Mouse (Mus musculus) intestine, embryonic 15.5 days (tissue): Measurements from ENCODE around the gene Arl13b. TPM values are rescaled to one million over a fixed set of nuclear protein-coding genes. Genes with fewer than 3 reads are reported as not detected.

Source experiments
- ATAC-seq: fragments of 200-750 bp; cut with Nextera tagmentation; 2 replicates; pipeline ENCODE4 v1.8.0; 2017; ENCODE audit warnings: moderate TSS enrichment, moderate library complexity
- H3K27ac ChIP-seq: fragments of 300-500 bp; sonication (generic); 2 replicates; pipeline ENCODE4 v1.5.1; 2015; ENCODE audit warnings: mild to moderate bottlenecking, inconsistent platforms
- H3K27me3 ChIP-seq: fragments of 300-500 bp; sonication (generic); replicated peaks from 2 replicates; pipeline ENCODE4 v1.6.1; 2015; ENCODE audit warnings: inconsistent platforms
- H3K36me3 ChIP-seq: fragments of 300-500 bp; sonication (generic); 2 replicates; pipeline ENCODE4 v1.6.1; 2015; ENCODE audit warnings: inconsistent platforms
- H3K4me1 ChIP-seq: fragments of 300-500 bp; sonication (generic); replicated peaks from 2 replicates; pipeline ENCODE4 v1.6.1; 2015; ENCODE audit warnings: inconsistent platforms
- H3K4me2 ChIP-seq: fragments of 300-500 bp; sonication (generic); replicated peaks from 2 replicates; pipeline ENCODE4 v1.6.1; 2015; ENCODE audit warnings: mild to moderate bottlenecking, inconsistent platforms
- H3K4me3 ChIP-seq: fragments of 300-500 bp; sonication (generic); replicated peaks from 2 replicates; pipeline ENCODE4 v1.5.1; 2015; ENCODE audit warnings: inconsistent platforms
- H3K9ac ChIP-seq: fragments of 300-500 bp; sonication (generic); 2 replicates; pipeline ENCODE4 v1.6.1; 2015; ENCODE audit warnings: inconsistent platforms
- H3K9me3 ChIP-seq: fragments of 300-500 bp; sonication (generic); 2 replicates; pipeline ENCODE4 v1.6.1; 2016; ENCODE audit warnings: inconsistent platforms
- WGBS: fragments of 180-500 bp; shearing (Covaris S2); methylation state at CpG from one replicate; pipeline ENCODE4 v1.1.7; 2015; 5-methylcytosine and 5-hydroxymethylcytosine counted together
- polyA plus RNA-seq: library from polyadenylated mRNA; unstranded; fragments of >200 nt; fragmentation: Nextera tagmentation; extraction: Ambion mirVana; gene quantifications from 2 replicates; pipeline ENCODE4 v1.2.1, GENCODE M21; 2015

The Arl13b gene
- polyA plus RNA-seq, result 14.0 and 15.5 TPM in 2 replicates

DNA sequence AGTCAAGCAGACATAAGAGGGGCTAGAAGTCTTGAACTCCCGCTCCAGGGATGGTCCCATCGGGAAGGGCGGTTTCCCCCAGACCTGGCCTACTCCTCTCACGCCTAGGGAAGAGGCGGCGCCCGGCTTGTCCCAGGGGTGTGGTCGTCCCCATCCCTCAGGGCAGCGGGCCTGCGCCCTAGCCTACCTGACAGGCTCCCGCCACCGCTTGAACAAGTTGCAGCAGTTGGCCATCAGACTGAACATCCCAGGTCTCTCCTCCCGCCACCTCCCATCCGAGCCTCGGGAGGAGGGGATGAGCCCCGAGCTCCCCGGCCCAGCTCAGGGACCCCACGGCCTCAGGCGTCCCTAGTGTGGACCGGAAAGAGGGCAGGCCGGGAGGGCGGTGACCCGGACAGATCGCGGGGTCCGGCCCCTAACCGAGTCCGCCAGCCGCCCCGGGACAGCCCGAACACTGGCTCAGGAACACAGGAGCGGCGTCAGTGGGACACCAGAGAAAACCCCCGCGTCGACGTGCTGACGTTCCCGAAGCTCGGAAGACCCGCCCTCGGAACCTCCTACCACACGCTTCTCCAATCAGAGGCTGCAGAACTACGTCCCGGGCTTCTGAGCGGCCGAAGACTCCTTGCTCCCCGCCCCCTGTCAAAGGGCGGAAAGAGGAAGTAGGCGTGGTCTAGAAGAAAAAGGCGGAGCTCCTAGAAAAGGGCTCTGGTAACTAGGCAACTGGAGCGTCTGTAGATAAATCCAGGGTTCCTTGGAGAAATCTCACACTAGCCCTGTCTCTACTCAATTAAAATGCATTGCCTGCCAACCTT, at the start of gene Arl13b:
Gene Arl13b (minus strand): TSS at position 543 of the 815 bp plus-strand sequence.
- Histone ChIP-seq H3K4me3 (peak within 1 kb of the TSS; percentile 87), H3K27ac (peak within 1 kb of the TSS; percentile 62), H3K4me2 (peak within 1 kb of the TSS; percentile 85), H3K4me1 (no peaks in the 10 kb centered on the region), H3K9me3 (no peaks in the 10 kb centered on the region), H3K9ac (peak within 1 kb of the TSS; percentile 74), H3K36me3 (no peaks in the 10 kb centered on the region), H3K27me3 (no peaks in the 10 kb centered on the region)
- ATAC-seq, result peak; percentile 100
- WGBS, result under 1% methylated on average over 52 of the region's 52 CpGs

DNA sequence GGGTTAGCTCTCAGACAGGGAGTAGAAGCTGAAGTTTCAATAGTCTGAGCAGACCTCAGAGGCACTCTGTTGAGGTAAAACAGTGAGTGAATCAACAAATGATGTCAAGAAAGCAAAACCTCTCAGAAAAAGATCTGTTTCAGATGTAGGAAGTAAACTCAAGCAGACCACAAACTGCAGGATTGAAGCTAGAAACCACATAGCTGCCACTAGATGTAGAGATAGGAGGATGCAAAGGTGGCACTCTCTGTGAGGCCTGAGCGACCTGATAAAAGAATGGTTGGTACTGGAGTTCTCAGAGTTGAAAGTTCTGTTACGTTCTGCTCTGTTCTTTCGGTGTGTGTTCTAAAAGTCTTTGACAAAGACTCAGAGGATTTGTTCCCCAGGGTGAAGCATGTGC, 49.0 kb upstream of the Arl13b start:
- WGBS, result 90% methylated on average over 3 of the region's 3 CpGs
- ATAC-seq, result no peak
- H3K27me3 ChIP-seq, result no peaks in the 10 kb centered on the region

DNA sequence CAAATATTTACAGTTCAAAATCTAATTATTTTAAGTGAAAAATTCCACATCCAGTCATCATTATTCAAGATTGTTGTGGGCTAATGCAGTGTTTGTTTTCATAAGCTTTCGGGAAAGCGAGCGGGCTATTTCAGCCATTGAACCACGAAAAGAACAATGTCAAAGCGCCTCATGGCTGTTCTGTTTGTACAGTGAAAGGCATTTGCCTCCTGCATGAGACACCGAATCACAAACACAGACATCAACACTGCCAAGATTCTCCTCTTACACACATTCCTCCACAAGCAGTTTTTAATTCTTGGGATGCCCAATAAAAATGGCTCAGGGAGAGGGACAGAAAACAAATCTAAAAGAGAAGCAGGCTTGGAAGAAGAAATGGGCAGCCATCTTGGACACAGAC, 27.2 kb upstream of the Arl13b start:
- Histone ChIP-seq H3K4me2 (no peak overlapping the region), H3K27ac (no peak overlapping the region), H3K27me3 (no peaks in the 10 kb centered on the region), H3K4me1 (no peaks in the 10 kb centered on the region), H3K36me3 (no peaks in the 10 kb centered on the region), H3K4me3 (no peak overlapping the region), H3K9me3 (no peaks in the 10 kb centered on the region), H3K9ac (no peak overlapping the region)
- ATAC-seq, result no peak
- 68% methylated on average over 6 of the region's 6 CpGs for WGBS

More for the DNA sequence above, 49.0 kb upstream of the Arl13b start:
- Histone ChIP-seq H3K27ac (no peak overlapping the region), H3K36me3 (no peaks in the 10 kb centered on the region), H3K4me3 (no peak overlapping the region), H3K9me3 (no peaks in the 10 kb centered on the region), H3K4me2 (no peak overlapping the region), H3K9ac (no peak overlapping the region), H3K4me1 (no peaks in the 10 kb centered on the region)

DNA sequence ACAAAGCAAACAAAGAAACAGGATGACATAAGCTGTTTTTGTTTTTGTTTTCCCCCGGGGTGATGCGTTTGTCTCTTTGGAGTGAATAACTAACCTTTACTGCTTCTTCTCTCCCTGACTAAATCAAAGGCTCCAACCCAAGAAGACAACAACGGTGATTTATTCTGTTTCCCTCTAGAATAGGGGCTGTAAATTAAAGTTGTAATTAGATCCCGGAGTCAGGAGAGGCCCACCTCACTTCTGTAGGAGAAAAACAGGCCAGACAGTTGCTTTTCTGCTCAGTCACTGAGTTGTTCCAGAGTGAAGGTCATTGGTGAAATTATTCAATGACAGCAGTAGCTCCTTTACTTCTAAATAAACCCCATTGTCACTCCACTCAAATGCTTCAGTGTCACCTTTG, 26.3 kb upstream of the Arl13b start:
- ATAC-seq, result no peak
- 38% methylated on average over 4 of the region's 4 CpGs for WGBS
- no peak overlapping the region for H3K4me2 ChIP-seq
- H3K27me3 ChIP-seq, result no peaks in the 10 kb centered on the region
- no peak overlapping the region for H3K27ac ChIP-seq
- H3K4me1 ChIP-seq, result no peaks in the 10 kb centered on the region
- no peak overlapping the region for H3K9ac ChIP-seq
- H3K9me3 ChIP-seq, result no peaks in the 10 kb centered on the region
- H3K4me3 ChIP-seq, result no peak overlapping the region
- no peaks in the 10 kb centered on the region for H3K36me3 ChIP-seq

DNA sequence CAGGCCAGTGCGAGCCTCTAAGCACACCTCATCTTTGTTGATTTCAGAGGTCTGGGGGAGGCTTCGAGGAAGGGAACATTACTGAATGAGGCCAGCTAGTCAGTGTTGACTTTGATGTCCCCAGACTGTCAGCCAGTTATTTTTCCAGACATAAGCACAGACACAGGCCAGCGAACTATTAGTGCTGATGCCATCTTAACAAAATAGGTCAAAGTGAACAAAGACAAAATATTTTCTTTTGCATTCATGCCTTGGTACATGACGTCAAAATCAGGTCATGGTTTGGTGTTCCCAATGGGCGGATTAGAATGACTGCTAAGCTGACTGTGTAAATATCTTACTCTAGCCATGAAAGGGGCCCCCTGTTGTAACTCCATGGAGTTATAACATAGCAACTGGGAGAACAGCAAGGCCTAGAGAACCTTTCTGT, 25.9 kb upstream of the Arl13b start:
- ATAC-seq, result no peak
- H3K9me3 ChIP-seq, result no peaks in the 10 kb centered on the region
- 57% methylated on average over 5 of the region's 5 CpGs for WGBS
- no peak overlapping the region for H3K4me3 ChIP-seq
- H3K36me3 ChIP-seq, result no peaks in the 10 kb centered on the region
- H3K27me3 ChIP-seq, result no peaks in the 10 kb centered on the region
- H3K4me1 ChIP-seq, result no peaks in the 10 kb centered on the region
- H3K27ac ChIP-seq, result no peak overlapping the region
- H3K4me2 ChIP-seq, result no peak overlapping the region
- H3K9ac ChIP-seq, result no peak overlapping the region

DNA sequence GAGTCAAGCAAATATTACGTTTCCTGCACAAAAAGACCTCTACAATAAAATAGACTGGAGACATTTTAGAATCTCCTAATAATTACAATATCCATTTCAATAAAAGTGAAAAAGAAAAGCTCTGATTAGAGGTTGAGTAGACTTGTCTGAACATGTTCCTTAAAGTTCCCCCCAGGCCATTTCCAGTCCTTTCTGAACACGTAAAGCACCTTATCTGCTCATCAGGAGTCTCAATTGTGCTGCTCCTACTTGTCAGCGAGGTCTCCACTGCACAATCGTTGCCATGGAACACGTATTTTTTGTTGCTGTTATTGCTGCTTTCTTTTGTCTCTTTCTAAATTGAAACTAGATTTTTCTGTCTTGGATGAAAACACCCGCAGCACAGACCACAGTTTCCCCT, 14.6 kb upstream of the Arl13b start:
- no peaks in the 10 kb centered on the region for H3K27me3 ChIP-seq
- no peaks in the 10 kb centered on the region for H3K4me1 ChIP-seq
- no peak overlapping the region for H3K9ac ChIP-seq
- no peaks in the 10 kb centered on the region for H3K36me3 ChIP-seq
- H3K4me3 ChIP-seq, result no peak overlapping the region
- H3K4me2 ChIP-seq, result no peak overlapping the region
- ATAC-seq, result no peak
- no peaks in the 10 kb centered on the region for H3K9me3 ChIP-seq
- WGBS, result 79% methylated on average over 6 of the region's 6 CpGs
- H3K27ac ChIP-seq, result no peak overlapping the region

DNA sequence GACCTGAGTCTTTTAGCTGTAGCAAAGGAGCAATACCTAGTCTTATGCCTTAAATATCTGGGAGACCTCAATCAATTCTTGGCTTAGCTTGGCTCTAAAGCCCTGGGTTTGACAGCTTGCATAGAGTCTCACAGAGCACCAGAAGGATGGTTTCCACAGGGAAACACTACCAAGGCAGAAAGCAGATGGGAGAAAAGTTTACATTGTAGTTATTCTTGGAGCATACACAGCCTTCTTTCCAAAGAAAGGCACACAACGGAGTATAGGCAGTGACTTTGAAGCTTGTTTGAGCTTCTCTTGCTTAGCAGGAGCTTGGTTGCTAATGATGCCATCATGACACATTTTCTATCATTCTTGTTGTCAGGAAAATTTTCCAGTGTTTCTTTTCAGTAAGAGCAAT, 13.3 kb upstream of the Arl13b start:
- ATAC-seq, result no peak
- Histone ChIP-seq H3K27me3 (no peaks in the 10 kb centered on the region), H3K4me3 (no peak overlapping the region), H3K4me2 (no peak overlapping the region), H3K4me1 (no peaks in the 10 kb centered on the region), H3K9me3 (no peaks in the 10 kb centered on the region), H3K27ac (no peak overlapping the region), H3K9ac (no peak overlapping the region), H3K36me3 (no peaks in the 10 kb centered on the region)
- 57% methylated on average over 1 of the region's 1 CpGs for WGBS

DNA sequence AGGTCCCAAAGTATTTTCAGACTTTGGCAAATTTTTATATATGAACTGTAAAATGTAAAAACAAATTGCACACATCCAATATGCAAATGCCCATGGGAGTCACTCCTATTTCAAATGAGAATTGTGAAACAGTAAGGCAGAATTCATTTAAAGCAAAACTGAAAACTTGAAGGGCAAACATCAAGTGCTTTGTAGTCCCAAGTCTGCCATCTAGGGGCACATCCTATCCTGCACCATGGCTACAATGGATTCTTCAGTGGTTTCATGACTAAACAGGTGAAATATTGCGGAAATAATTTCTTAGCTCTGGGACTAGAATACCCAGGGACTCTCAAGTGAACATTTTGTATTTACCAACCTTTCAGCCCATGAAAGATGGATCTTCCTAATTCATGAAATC, 11.2 kb upstream of the Arl13b start:
- H3K4me1 ChIP-seq, result no peaks in the 10 kb centered on the region
- 97% methylated on average over 1 of the region's 1 CpGs for WGBS
- no peaks in the 10 kb centered on the region for H3K27me3 ChIP-seq
- no peak overlapping the region for H3K27ac ChIP-seq
- no peak for ATAC-seq
- no peak overlapping the region for H3K9ac ChIP-seq
- H3K4me3 ChIP-seq, result no peak overlapping the region
- no peak overlapping the region for H3K4me2 ChIP-seq
- H3K9me3 ChIP-seq, result no peaks in the 10 kb centered on the region
- H3K36me3 ChIP-seq, result no peaks in the 10 kb centered on the region

DNA sequence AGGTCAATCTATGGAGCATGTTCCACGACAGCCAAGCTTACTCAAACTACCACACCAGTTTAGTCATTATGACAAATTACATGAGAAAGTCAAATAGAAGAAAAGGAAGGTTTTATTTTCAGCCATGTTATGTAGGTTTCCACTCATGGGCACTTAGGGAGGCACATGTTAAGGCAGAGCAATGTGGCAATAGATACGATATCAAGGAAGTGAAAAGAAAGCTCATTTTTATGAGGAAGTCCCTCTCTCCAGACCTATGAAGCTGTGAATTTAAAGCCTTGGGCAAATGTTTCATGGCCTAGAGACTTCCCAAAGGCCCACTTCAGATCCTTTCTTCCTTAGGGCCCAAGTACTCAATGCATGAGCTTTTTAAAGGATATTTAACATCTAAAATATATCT, 10.7 kb upstream of the Arl13b start:
- Histone ChIP-seq H3K27me3 (no peaks in the 10 kb centered on the region), H3K9ac (no peak overlapping the region), H3K27ac (no peak overlapping the region), H3K4me3 (no peak overlapping the region), H3K4me2 (no peak overlapping the region), H3K4me1 (no peaks in the 10 kb centered on the region), H3K36me3 (no peaks in the 10 kb centered on the region), H3K9me3 (no peaks in the 10 kb centered on the region)
- 83% methylated on average over 2 of the region's 2 CpGs for WGBS
- ATAC-seq, result no peak

DNA sequence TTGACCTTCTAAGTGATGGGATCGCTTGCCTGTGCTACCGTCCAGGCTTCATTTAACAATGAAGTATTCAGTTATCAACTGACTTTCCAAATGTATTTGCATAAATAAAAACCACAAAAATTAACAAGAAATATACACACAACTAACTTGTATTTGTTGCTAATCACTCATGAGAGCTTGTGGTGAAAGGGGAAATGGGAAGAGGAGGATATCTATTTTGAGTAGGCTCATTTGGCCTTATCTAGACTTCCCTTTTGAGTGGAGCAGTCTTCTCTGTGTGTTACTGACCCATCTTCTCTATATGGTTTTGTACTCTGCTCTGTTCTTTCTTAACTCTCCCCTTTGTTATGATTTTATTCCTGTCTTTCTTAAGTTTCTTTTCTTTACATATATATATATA, 9.4 kb upstream of the Arl13b start:
- no peaks in the 10 kb centered on the region for H3K4me1 ChIP-seq
- H3K4me2 ChIP-seq, result no peak overlapping the region
- no peak overlapping the region for H3K9ac ChIP-seq
- WGBS, result 83% methylated on average over 2 of the region's 2 CpGs
- H3K27ac ChIP-seq, result no peak overlapping the region
- ATAC-seq, result no peak
- no peak overlapping the region for H3K4me3 ChIP-seq
- H3K36me3 ChIP-seq, result no peaks in the 10 kb centered on the region
- no peaks in the 10 kb centered on the region for H3K27me3 ChIP-seq
- no peaks in the 10 kb centered on the region for H3K9me3 ChIP-seq

DNA sequence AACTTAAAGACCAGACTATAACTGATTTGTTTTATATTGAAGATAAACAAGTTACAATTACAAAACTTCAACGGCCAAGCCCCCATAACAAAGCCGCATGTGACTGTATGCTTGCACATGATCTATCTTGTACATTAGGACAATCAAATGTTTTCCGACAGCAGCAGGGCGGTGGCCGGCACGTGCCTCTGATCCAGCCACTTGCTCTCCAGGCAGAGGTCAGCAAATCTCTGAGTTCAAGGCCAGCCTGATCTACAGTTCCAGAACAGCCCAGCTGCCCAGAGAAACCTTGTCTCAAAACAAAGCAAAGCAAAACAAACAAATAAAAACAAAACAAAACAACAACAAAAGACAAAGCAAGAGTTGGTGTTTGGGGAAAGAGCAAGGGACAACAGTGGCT, 8.5 kb upstream of the Arl13b start:
- H3K4me3 ChIP-seq, result no peak overlapping the region
- ATAC-seq, result no peak
- no peaks in the 10 kb centered on the region for H3K36me3 ChIP-seq
- no peaks in the 10 kb centered on the region for H3K4me1 ChIP-seq
- no peak overlapping the region for H3K27ac ChIP-seq
- no peak overlapping the region for H3K4me2 ChIP-seq
- no peak overlapping the region for H3K9ac ChIP-seq
- WGBS, result 71% methylated on average over 6 of the region's 6 CpGs
- H3K27me3 ChIP-seq, result no peaks in the 10 kb centered on the region
- no peaks in the 10 kb centered on the region for H3K9me3 ChIP-seq

DNA sequence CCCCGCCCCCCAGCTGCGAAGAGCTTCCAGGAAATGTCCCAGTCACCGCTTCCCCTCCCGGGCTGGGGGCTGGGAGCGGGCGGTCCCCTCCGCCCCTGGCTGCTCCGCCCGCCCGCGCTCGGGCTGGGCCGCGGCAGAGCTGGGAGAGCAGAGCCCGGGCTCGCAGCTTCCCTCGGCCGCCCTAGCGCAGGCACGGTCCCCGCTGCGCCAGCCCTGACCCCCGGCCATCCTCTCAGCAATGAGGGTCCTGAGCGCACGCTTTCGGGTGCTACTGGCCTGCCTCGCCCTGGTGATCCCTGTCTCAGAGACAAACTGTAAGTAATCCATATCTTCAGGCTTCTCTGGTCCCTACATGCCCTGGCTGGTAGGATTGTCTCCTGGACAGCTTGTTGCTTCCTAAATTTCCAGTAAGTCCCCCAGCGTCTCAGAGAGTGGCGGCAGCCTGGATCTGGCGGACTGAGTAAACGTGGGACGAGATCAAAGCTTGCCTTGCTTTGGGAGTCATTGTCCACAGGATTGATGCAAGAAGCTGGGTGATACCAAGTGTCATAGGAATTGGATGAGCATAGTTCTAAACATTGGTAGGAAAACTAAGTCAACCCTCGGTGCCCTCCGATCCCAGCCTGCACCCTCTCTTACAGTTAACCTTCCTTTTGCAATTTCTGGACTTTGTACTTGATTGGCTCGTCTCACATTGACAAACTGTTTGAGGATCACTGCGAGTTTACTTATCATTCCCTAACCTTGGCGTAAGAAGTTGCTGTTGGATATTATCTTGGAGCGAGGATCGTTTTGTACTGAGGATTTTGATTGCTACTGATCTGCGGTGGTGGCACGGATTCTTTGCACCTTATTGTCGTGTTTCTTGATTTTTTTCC, 7.6 kb upstream of the Arl13b start, which contains the start of gene Pros1:
Gene Pros1 (plus strand): TSS at position 117 of the 878 bp plus-strand sequence.
- peak within 1 kb of the TSS; percentile 59; the same call in 1 of the 2 replicates for H3K27ac ChIP-seq
- H3K9me3 ChIP-seq, result no peaks in the 10 kb centered on the region
- H3K36me3 ChIP-seq, result no peaks in the 10 kb centered on the region
- H3K4me3 ChIP-seq, result peak within 1 kb of the TSS; percentile 55
- no peaks in the 10 kb centered on the region for H3K4me1 ChIP-seq
- peak; percentile 97 for ATAC-seq
- WGBS, result 2% methylated on average over 41 of the region's 42 CpGs
- H3K9ac ChIP-seq, result peak within 1 kb of the TSS; percentile 73
- no peaks in the 10 kb centered on the region for H3K27me3 ChIP-seq
- H3K4me2 ChIP-seq, result peak within 1 kb of the TSS; percentile 87
